8 mouse cellular contexts compared by ENCODE assay signal in genomic region chr1:191326233-191326882, GRCm38 (mm10). TPM values are rescaled to one million over a fixed set of nuclear protein-coding genes. Genes with fewer than 3 reads are reported as not detected.
A peak's percentile ranks its signal among the peaks of the same experiment; 100 is the strongest.
DNase-seq lines count a peak whose midpoint lies in the region; ATAC-seq and TF ChIP-seq lines count a peak whose summit lies in the region.

No protein-coding gene starts in this region.

- TF ChIP-seq RAD21 in MEL (IDR thresholded peaks at IDR 0.05; ENCODE audit: low read depth, low read length), result no peak

- 2% methylated on average over 35 of the region's 35 CpGs for WGBS in heart, embryonic 12.5 days

- peak; percentile 70 for ATAC-seq in heart, embryonic 12.5 days (ENCODE audit: insufficient number of reproducible peaks, low FRiP score)
- peak; percentile 32 for ATAC-seq in megakaryocyte progenitor cell, adult 5-6 weeks (replicated peaks; ENCODE audit: poor library complexity)

- H3K9me3 ChIP-seq in MEL (replicated peaks; ENCODE audit: insufficient read depth, low read length), result no peaks in the 10 kb centered on the region
- no peaks in the 10 kb centered on the region for H3K9me3 ChIP-seq in heart, embryonic 12.5 days (replicated peaks)

- H3K4me1 ChIP-seq in MEL (ENCODE audit: control insufficient read depth in 1 of 2, insufficient read depth in 2 of 2, low read length in 2 of 2), result peaks cover 13 to 31% of the 10 kb centered on the region in 2 experiments
- H3K4me1 ChIP-seq in heart, embryonic 12.5 days (replicated peaks), result peaks cover 26% of the 10 kb centered on the region

- H3K4me2 ChIP-seq in heart, embryonic 12.5 days, result peak overlapping the region; percentile 85

- DNase-seq in embryo, embryonic 10 days (ENCODE audit: low spot score), result peak; percentile 56
- DNase-seq in embryo, embryonic 9.5 days (ENCODE audit: extremely low spot score), result no peak
- DNase-seq in MEL (ENCODE audit: low read depth, low spot score), result peak; percentile 86
- peak; percentile 76 to 77 for DNase-seq in cerebellum, postnatal 10 days
- DNase-seq in kidney, postnatal 10 days, result peak; percentile 74
- peak; percentile 65 to 88 for DNase-seq in spleen, postnatal 4 days (ENCODE audit: low spot score in 2 of 2)

- peak overlapping the region; percentile 23 for H3K27ac ChIP-seq in MEL (ENCODE audit: control insufficient read depth, low read depth, low read length)
- H3K27ac ChIP-seq in heart, embryonic 12.5 days (ENCODE audit: poor library complexity, severe bottlenecking), result peak overlapping the region; percentile 39; the same call in 1 of the 2 replicates

- H3K79me2 ChIP-seq in MEL (ENCODE audit: control insufficient read depth, insufficient read depth, low read length, poor library complexity), result peaks cover 18% of the 10 kb centered on the region

- no peak for TF ChIP-seq EP300 in MEL (IDR thresholded peaks at IDR 0.05; ENCODE audit: low read depth in 1 of 2, low read length in 2 of 2)

- peaks cover 3 to 23% of the 10 kb centered on the region in 2 experiments for H3K36me3 ChIP-seq in MEL (ENCODE audit: control insufficient read depth in 1 of 2, insufficient read depth in 2 of 2, low read length in 2 of 2)
- peaks cover 2% of the 10 kb centered on the region for H3K36me3 ChIP-seq in heart, embryonic 12.5 days

- TF ChIP-seq POLR2A in MEL (IDR thresholded peaks at IDR 0.05; ENCODE audit: control insufficient read depth in 1 of 2, insufficient read depth in 1 of 2, low read depth in 1 of 2, low read length in 2 of 2, poor library complexity in 1 of 2), result peak in 1 of 2 experiments; percentile 17; a peak in 2 of 4 replicates

- H3K9ac ChIP-seq in MEL (ENCODE audit: control insufficient read depth, low read depth, low read length, poor library complexity, severe bottlenecking), result peak overlapping the region; percentile 75
- H3K9ac ChIP-seq in heart, embryonic 12.5 days, result peak overlapping the region; percentile 87

- TF ChIP-seq CTCF in MEL (IDR thresholded peaks at IDR 0.05 in 2 of 3, conservative IDR thresholded peaks at IDR 0.05 in 1 of 3; ENCODE audit: control insufficient read depth in 1 of 3, insufficient read depth in 1 of 3, low read depth in 2 of 3, low read length in 3 of 3, poor library complexity in 1 of 3, severe bottlenecking in 1 of 3), result no peak

- no peaks in the 10 kb centered on the region for H3K27me3 ChIP-seq in MEL (ENCODE audit: control insufficient read depth in 1 of 2, insufficient read depth in 2 of 2, low read length in 2 of 2)
- no peaks in the 10 kb centered on the region for H3K27me3 ChIP-seq in heart, embryonic 12.5 days (replicated peaks)

- peak overlapping the region; percentile 70 to 81 for H3K4me3 ChIP-seq in MEL (ENCODE audit: control insufficient read depth in 1 of 2, insufficient read depth in 1 of 2, low read depth in 2 of 2, low read length in 2 of 2)
- peak overlapping the region; percentile 70 for H3K4me3 ChIP-seq in heart, embryonic 12.5 days

TF ChIP-seq in MEL, 35 proteins besides CTCF, POLR2A, EP300 and RAD21:
- TF ChIP-seq MXI1 (IDR thresholded peaks at IDR 0.05; ENCODE audit: low read depth, low read length) (peak; percentile 39; the same call in 1 of the 2 replicates), ZMIZ1 (IDR thresholded peaks at IDR 0.05; ENCODE audit: low read depth, low read length) (no peak), POLR2AphosphoS5 (IDR thresholded peaks at IDR 0.05; ENCODE audit: borderline replicate concordance, low read depth, low read length) (no peak), MAZ (IDR thresholded peaks at IDR 0.05; ENCODE audit: low read depth, low read length) (no peak), CHD1 (IDR thresholded peaks at IDR 0.05; ENCODE audit: low read depth, low read length) (no peak), E2F4 (IDR thresholded peaks at IDR 0.05; ENCODE audit: borderline replicate concordance, low read depth, low read length) (no peak), HCFC1 (IDR thresholded peaks at IDR 0.05; ENCODE audit: low read depth, low read length) (no peak), MYC (IDR thresholded peaks at IDR 0.05; ENCODE audit: low read depth, low read length) (peak; percentile 17; the same call in 1 of the 2 replicates), NELFE (IDR thresholded peaks at IDR 0.05; ENCODE audit: low read depth, low read length) (no peak)

RNA-seq across cellular contexts. Expression of gene Tmem206, which starts 0.6 kb away (rescaled TPM):
- 12.4 and 14.3 TPM in 2 replicates for total RNA-seq in MEL (2012; rRNA removed)
- polyA plus RNA-seq in MEL (2012; ENCODE audit: insufficient read depth in 1 of 2, insufficient read length in 2 of 2, low read depth in 1 of 2, low replicate concordance in 2 of 2, missing spikeins in 1 of 2), result 10 to 100 TPM in 1 of 2 experiments, not detected in 1; 16.2 TPM
- polyA plus RNA-seq in heart, embryonic 12.5 days (2016; fragmentation: Nextera tagmentation; extraction: Ambion mirVana), result 16.6 and 18.1 TPM in 2 replicates
- 20.8 and 23.8 TPM in 2 replicates for total RNA-seq in megakaryocyte progenitor cell, adult 5-6 weeks (2015)
- 22.0 and 25.4 TPM in 2 replicates for total RNA-seq in megakaryocyte progenitor cell, adult 5-6 weeks (2017)

RNA-seq across cellular contexts. Expression of gene Nenf, which starts 8.4 kb away (rescaled TPM):
- total RNA-seq in MEL (2012; rRNA removed), result 43.3 and 53.2 TPM in 2 replicates
- polyA plus RNA-seq in MEL (2012; ENCODE audit: insufficient read depth in 1 of 2, insufficient read length in 2 of 2, low read depth in 1 of 2, low replicate concordance in 2 of 2, missing spikeins in 1 of 2), result 10 to 100 TPM in 1 of 2 experiments, not detected in 1; 49.4 TPM
- 103 and 105 TPM in 2 replicates for polyA plus RNA-seq in heart, embryonic 12.5 days (2016; fragmentation: Nextera tagmentation; extraction: Ambion mirVana)
- 23.8 and 29.8 TPM in 2 replicates for total RNA-seq in megakaryocyte progenitor cell, adult 5-6 weeks (2015)
- total RNA-seq in megakaryocyte progenitor cell, adult 5-6 weeks (2017), result 7.6 and 8.7 TPM in 2 replicates
